Mouse (Mus musculus): ENCODE data around the gene Isoc2a.

DNA sequence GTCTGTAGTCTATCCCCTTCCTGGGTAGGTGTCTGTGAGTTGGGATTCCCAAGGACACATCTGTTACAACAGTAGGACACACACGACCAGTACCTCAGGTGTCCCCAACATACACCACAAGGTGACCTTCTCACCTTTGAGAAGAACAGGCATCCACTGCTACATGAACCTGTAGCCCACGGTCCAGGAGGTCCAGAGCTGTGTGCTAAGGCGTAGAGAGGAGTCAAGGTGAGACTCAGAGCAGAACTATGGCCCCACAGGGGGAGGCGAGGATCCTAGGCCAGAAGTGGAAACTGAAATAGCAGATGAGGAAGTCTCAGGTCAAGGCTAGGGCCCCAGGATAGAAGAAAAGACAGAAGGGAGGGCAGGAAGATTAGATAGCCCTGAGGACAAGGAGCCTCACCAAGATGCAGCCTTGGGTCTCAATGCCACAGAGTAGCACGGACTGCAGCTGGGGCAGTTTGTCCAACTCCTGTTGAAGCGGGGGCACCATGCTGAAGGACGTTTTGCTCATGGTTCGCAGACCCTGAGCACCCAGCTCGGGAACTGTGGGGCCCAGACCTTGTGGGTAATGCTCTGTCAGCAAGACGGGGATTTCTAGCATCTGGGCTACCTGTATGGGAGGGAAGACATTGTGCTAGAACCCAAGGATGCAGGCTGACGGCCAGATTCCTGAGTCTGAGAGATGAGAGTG is 26.2 kb upstream of the Isoc2a start:
- TF ChIP-seq CTCF (IDR thresholded peaks at IDR 0.05; ENCODE audit: low read depth) (no peak), EP300 (IDR thresholded peaks at IDR 0.05; ENCODE audit: low read depth) (no peak)
